Mouse (Mus musculus): ENCODE results near the gene Cpe. TPM values are rescaled to one million over a fixed set of nuclear protein-coding genes. Genes with fewer than 3 reads are reported as not detected.

Cpe gene
- total and polyA plus RNA-seq, 3 experiments: not detected

DNA sequence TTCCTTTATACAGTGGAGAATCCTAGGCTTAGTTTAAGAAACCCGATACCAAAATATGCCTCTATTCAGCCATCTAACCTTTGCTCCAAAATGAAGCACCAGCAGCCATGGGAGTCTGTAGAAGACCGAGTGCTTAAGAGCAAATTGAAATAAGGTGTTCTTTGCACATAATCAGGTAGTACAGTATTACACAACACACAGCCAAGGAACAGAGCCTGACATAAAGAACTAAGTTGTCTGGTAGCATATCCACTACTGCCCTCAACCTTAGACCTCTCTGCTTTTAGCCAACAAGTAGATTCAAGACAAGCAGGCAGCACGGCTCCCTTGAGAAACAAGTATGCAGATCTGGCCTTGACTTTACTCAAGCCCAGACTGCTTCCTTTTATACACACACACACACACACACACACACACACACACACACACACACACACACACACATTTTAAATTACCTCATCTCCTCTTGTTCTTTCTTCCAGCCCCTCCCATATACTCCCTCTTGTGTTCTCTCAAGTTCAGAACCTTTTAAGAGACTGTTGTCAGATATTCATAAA lies 44.0 kb upstream of the Cpe start:
- no peak overlapping the region for H3K9ac ChIP-seq (ENCODE audit: control insufficient read depth, low read depth, low read length, poor library complexity, severe bottlenecking)
- TF ChIP-seq GATA1 (IDR thresholded peaks at IDR 0.05; ENCODE audit: low read depth, low read length) (no peak), MAZ (IDR thresholded peaks at IDR 0.05; ENCODE audit: low read depth, low read length) (no peak), NRF1 (IDR thresholded peaks at IDR 0.05; ENCODE audit: insufficient read depth, low read depth, low read length, poor library complexity, severe bottlenecking) (no peak), POLR2AphosphoS5 (IDR thresholded peaks at IDR 0.05; ENCODE audit: borderline replicate concordance, low read depth, low read length) (no peak), ZMIZ1 (IDR thresholded peaks at IDR 0.05; ENCODE audit: low read depth, low read length) (no peak)
- H3K79me2 ChIP-seq (ENCODE audit: control insufficient read depth, insufficient read depth, low read length, poor library complexity): peaks cover 5% of the 10 kb centered on the region
- no peak overlapping the region for H3K4me3 ChIP-seq (ENCODE audit: control insufficient read depth in 1 of 2, insufficient read depth in 1 of 2, low read depth in 2 of 2, low read length in 2 of 2)
- H3K27ac ChIP-seq (ENCODE audit: control insufficient read depth, low read depth, low read length): no peak overlapping the region
- H3K27me3 ChIP-seq (ENCODE audit: control insufficient read depth in 1 of 2, insufficient read depth in 2 of 2, low read length in 2 of 2): no peaks in the 10 kb centered on the region
- H3K36me3 ChIP-seq (ENCODE audit: control insufficient read depth in 1 of 2, insufficient read depth in 2 of 2, low read length in 2 of 2): peaks cover 0 to 3% of the 10 kb centered on the region in 2 experiments; a peak in 1 of 4 replicates
- peaks cover 0 to 16% of the 10 kb centered on the region in 2 experiments; a peak in 3 of 4 replicates for H3K4me1 ChIP-seq (ENCODE audit: control insufficient read depth in 1 of 2, insufficient read depth in 2 of 2, low read length in 2 of 2)
- no peaks in the 10 kb centered on the region for H3K9me3 ChIP-seq (replicated peaks; ENCODE audit: insufficient read depth, low read length)
- no peak for DNase-seq (ENCODE audit: low read depth, low spot score)

GRCm38 (mm10) chr8:64735161-64735560 lies 42.3 kb upstream of the Cpe start:
- peak; percentile 6 for DNase-seq (ENCODE audit: low read depth, low spot score)
- H3K36me3 ChIP-seq (ENCODE audit: control insufficient read depth in 1 of 2, insufficient read depth in 2 of 2, low read length in 2 of 2): peaks cover 0 to 3% of the 10 kb centered on the region in 2 experiments; a peak in 1 of 4 replicates
- no peak for TF ChIP-seq BHLHE40 (IDR thresholded peaks at IDR 0.05; ENCODE audit: borderline replicate concordance, low read depth, low read length)
- no peak for TF ChIP-seq SMC3 (IDR thresholded peaks at IDR 0.05; ENCODE audit: low read depth, low read length)
- no peak for TF ChIP-seq MYC (IDR thresholded peaks at IDR 0.05; ENCODE audit: low read depth, low read length)
- no peak for TF ChIP-seq GATA1 (IDR thresholded peaks at IDR 0.05; ENCODE audit: low read depth, low read length)
- TF ChIP-seq ZMIZ1 (IDR thresholded peaks at IDR 0.05; ENCODE audit: low read depth, low read length): no peak
- TF ChIP-seq POLR2A (IDR thresholded peaks at IDR 0.05; ENCODE audit: control insufficient read depth in 1 of 2, insufficient read depth in 1 of 2, low read depth in 1 of 2, low read length in 2 of 2, poor library complexity in 1 of 2): no peak
- TF ChIP-seq ZC3H11A (IDR thresholded peaks at IDR 0.05; ENCODE audit: low read depth, low read length): no peak
- TF ChIP-seq CHD2 (IDR thresholded peaks at IDR 0.05; ENCODE audit: low read length): no peak
- no peak for TF ChIP-seq JUND (IDR thresholded peaks at IDR 0.05; ENCODE audit: low read depth, low read length)
- no peak for TF ChIP-seq MYB (IDR thresholded peaks at IDR 0.05; ENCODE audit: low read depth, low read length)
- TF ChIP-seq USF1 (IDR thresholded peaks at IDR 0.05; ENCODE audit: low read depth, low read length): no peak
- no peak for TF ChIP-seq NELFE (IDR thresholded peaks at IDR 0.05; ENCODE audit: low read depth, low read length)
- TF ChIP-seq POLR2AphosphoS2 (IDR thresholded peaks at IDR 0.05; ENCODE audit: low read length): no peak
- no peak for TF ChIP-seq POLR2AphosphoS5 (IDR thresholded peaks at IDR 0.05; ENCODE audit: borderline replicate concordance, low read depth, low read length)
- TF ChIP-seq MXI1 (IDR thresholded peaks at IDR 0.05; ENCODE audit: low read depth, low read length): no peak
- no peak for TF ChIP-seq ELF1 (IDR thresholded peaks at IDR 0.05; ENCODE audit: low read depth, low read length)
- no peak for TF ChIP-seq USF2 (IDR thresholded peaks at IDR 0.05; ENCODE audit: borderline replicate concordance in 1 of 2, insufficient read depth in 1 of 2, low read depth in 1 of 2, low read length in 2 of 2)
- H3K4me1 ChIP-seq (ENCODE audit: control insufficient read depth in 1 of 2, insufficient read depth in 2 of 2, low read length in 2 of 2): peaks cover 0 to 18% of the 10 kb centered on the region in 2 experiments; a peak in 3 of 4 replicates
- H3K27me3 ChIP-seq (ENCODE audit: control insufficient read depth in 1 of 2, insufficient read depth in 2 of 2, low read length in 2 of 2): no peaks in the 10 kb centered on the region
- no peaks in the 10 kb centered on the region for H3K9me3 ChIP-seq (replicated peaks; ENCODE audit: insufficient read depth, low read length)
- peaks cover 5% of the 10 kb centered on the region for H3K79me2 ChIP-seq (ENCODE audit: control insufficient read depth, insufficient read depth, low read length, poor library complexity)
- H3K9ac ChIP-seq (ENCODE audit: control insufficient read depth, low read depth, low read length, poor library complexity, severe bottlenecking): no peak overlapping the region
- no peak overlapping the region for H3K27ac ChIP-seq (ENCODE audit: control insufficient read depth, low read depth, low read length)
- H3K4me3 ChIP-seq (ENCODE audit: control insufficient read depth in 1 of 2, insufficient read depth in 1 of 2, low read depth in 2 of 2, low read length in 2 of 2): no peak overlapping the region

Data from MEL (cell line).